Mouse (Mus musculus): ENCODE data around the gene Trnau1ap.

DNA sequence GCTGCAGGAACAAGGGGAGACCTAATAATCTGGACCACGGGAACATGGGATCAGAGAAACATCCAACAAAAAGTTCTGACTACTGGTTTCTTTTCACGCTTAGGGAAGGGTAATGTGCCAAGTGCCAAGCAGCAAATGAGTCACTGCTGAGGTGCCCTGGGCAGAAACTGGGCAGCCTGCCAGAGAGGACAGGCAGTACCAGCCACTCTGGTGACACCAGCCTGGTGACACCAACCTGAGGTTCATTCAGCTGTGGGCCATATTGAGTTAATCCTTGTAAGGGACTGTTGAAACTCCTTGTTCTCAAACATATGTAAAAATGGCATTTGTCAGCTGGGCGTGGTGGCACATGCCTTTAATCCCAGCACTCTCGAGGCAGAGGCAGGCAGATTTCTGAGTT lies 25.2 kb upstream of the Trnau1ap start:
- TF ChIP-seq NELFE (IDR thresholded peaks at IDR 0.05; ENCODE audit: low read depth, low read length), result no peak
- no peak for TF ChIP-seq CTCF (conservative IDR thresholded peaks at IDR 0.05 in 1 of 2, IDR thresholded peaks at IDR 0.05 in 1 of 2; ENCODE audit: low read depth in 2 of 2, low read length in 2 of 2)
- no peak for TF ChIP-seq ZMIZ1 (IDR thresholded peaks at IDR 0.05; ENCODE audit: low read depth, low read length)
- TF ChIP-seq POLR2A (IDR thresholded peaks at IDR 0.05; ENCODE audit: low read depth, low read length), result no peak
- TF ChIP-seq MAZ (IDR thresholded peaks at IDR 0.05; ENCODE audit: low read depth, low read length), result no peak
